Mouse (Mus musculus) testis, postnatal 14 days (tissue): ENCODE results near the gene Pnrc2.

Experiments used
- DNase-seq: peaks from one replicate; pipeline ENCODE4 v3.0.0; 2021; ENCODE audit warnings: low spot score

Pnrc2 gene

GRCm38 (mm10) chr4:135870227-135871023, 3.2 kb downstream of the Pnrc2 start:
- no peak for DNase-seq

- peak; percentile 3 for DNase-seq
Measured at GRCm38 (mm10) chr4:135868996-135869395, 4.7 kb downstream of the Pnrc2 start.

GRCm38 (mm10) chr4:135857597-135858186, 16.0 kb downstream of the Pnrc2 start:
- DNase-seq: no peak

- DNase-seq: peak; percentile 84
Measured at GRCm38 (mm10) chr4:135856223-135857091, 17.2 kb downstream of the Pnrc2 start.

DNA sequence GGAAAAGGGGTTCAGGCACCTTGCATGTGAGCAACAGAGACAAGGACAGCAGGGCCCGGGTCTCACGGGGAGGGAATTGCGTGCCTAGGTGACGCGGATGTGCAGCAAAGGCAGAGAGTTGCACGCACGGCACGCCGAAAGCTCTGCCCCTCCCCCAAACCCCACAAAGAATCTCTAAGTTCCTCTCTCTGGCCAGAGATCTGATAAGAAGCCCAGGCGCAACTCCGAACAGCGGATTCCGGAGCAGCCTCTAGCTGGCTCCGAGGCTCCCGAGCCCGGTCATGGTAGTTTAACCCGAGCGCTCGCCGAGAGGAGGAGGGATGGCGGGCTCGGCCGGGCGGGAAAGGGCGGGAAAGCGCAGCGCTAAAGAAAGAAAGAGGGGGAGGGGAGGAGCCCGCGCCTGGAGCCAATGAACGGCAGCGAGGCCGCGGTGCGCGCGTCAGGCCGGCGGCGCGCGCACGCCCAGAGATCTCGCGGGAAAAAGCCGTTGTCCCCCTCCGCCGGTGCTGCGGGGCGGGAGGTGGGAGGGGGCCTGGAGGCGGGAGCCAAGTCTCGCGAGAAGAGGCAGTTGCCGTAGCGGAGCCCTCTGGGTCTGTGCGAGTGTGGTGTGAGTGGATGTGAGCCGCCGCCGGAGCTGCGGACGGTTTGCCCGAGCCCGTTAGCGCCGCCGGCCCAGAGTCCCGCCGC, 18.0 kb downstream of the Pnrc2 start, which contains the start of gene Srsf10:
TSS of gene Srsf10 (plus strand) at position 212 of the 687 bp plus-strand sequence.
- peak; percentile 98 for DNase-seq

- no peak for DNase-seq
Measured at GRCm38 (mm10) chr4:135855080-135855479, 18.6 kb downstream of the Pnrc2 start.

GRCm38 (mm10) chr4:135854630-135855029, 19.0 kb downstream of the Pnrc2 start:
- no peak for DNase-seq

DNA sequence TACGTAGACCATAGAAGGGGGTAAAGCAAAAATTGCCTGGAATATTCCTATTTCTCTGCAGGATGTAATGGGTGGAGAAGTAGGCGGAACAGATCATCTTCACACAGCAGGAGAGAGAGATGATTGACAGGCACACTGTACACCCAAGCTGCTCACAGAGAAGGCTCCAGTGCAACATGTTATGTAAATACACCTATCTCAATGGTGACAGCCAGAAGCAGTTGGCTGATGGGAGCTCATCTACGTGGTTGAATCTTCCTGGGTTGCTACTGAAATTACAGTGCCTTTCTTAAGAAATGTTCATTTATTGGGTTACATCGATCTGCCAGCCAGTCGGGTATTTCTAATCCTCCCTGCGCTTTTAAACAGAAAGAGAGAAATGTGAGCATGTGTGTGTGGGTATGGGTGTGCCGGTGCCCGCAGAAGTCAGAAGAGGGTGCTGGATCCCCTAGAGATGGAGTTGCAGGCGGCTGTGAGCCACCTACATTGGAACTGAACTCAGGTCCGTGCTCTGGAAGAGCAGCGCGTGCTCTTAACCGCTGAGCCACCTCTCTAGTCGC, 19.6 kb downstream of the Pnrc2 start:
- DNase-seq: no peak

DNA sequence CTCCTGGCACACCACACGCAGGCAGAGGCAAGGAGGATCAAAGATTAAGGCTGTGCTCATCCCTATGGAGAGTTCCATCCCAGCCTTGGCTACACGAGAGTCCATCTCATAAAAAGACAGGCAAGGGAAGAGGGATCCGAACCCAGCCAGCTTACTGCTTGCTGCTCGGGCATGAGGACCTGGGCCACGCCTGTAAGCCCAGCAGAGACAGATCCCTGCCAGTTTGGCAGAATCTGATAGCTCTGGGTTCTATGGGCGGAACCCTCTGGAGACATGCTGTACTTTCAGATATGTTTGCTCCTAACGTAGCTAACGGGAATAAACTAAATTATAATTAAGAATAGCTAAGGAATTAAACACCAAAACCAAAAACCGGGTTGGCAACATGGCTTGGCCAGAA, 21.7 kb downstream of the Pnrc2 start:
- DNase-seq: no peak

DNA sequence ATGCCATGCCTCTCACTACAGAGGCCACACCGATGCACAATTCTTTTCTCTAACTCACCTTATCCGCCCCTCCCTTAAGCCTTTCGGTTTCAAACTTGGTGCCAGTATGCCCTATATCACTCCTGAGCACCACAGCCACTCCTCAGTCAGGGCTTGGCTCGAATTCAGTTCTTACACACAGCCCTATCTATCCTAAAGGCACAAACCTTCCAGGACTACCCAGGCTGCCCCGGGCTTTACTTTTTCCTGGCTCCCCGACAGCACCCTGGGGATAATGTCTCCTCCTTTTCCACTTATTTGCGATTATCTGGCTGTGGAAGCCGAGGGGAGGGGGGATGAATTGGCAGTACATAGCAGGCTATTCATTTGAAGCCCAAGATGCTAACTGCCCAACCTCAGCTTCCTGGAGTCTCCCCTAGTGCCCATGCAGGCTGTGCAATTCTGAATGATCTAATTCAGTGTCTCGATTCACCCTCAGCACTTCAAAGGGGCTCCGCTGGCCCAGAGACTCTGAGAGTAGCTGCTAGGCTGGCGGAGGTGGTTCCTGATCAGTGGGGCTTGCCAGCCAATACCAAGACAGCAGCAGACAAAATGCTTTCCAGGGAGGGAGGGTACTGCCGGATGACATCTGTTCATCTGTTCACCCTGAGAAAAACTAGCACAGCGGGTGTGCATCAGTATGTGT, 23.1 kb downstream of the Pnrc2 start:
- DNase-seq: no peak

GRCm38 (mm10) chr4:135847581-135847980, 26.1 kb downstream of the Pnrc2 start:
- peak; percentile 71 for DNase-seq

GRCm38 (mm10) chr4:135844400-135844799, 29.2 kb downstream of the Pnrc2 start:
- no peak for DNase-seq

- DNase-seq: no peak
Measured at GRCm38 (mm10) chr4:135839293-135840011, 34.2 kb downstream of the Pnrc2 start.

DNA sequence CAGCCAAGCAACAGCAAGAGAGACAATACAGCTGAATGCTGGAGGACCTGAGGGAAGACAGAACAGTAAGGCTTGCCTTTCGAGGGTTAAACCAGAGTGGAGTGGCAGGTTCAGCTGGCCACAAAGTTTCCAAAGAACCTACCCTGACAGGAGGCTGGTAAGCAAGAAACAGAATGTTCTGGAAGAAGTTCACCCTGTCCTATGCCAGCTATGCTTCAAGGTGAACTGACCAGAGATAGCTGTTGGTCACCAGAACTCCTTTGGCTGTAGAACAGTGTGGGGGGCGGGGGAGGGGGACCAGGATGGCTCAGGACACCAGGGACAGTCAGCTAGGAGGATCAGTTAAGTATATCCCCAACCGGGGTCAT, 34.7 kb downstream of the Pnrc2 start:
- DNase-seq: peak; percentile 65

GRCm38 (mm10) chr4:135834124-135834717, 39.4 kb downstream of the Pnrc2 start:
- no peak for DNase-seq

GRCm38 (mm10) chr4:135833301-135834123, 40.1 kb downstream of the Pnrc2 start:
- no peak for DNase-seq

GRCm38 (mm10) chr4:135832070-135832469, 41.6 kb downstream of the Pnrc2 start:
- DNase-seq: no peak

GRCm38 (mm10) chr4:135828491-135828890, 45.2 kb downstream of the Pnrc2 start:
- peak; percentile 75 for DNase-seq

DNA sequence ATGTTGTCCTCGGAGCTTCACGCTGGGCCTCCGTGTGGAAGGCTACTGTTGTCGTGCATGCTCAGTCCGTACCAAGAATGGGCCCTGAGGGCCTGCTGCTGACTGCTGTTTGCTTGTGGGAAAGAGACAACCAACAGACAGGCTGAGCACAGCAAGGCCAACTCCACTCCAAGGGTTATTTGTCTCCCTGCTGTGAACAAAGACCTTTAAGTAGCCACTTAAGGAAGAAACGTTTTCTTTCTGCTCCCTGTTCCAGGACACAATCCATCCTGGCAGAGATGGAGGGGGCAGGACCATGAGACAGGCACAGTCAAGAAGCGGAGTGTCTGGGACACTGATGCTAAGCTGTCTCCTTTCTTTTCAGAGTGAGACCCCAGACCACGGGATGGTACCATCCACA, 49.4 kb downstream of the Pnrc2 start:
- no peak for DNase-seq
